Mouse (Mus musculus) hematopoietic stem cell, adult 5-6 weeks (primary cell): ENCODE data around the gene Arhgap20. TPM values are rescaled to one million over a fixed set of nuclear protein-coding genes. Genes with fewer than 3 reads are reported as not detected.

Experiments
- ATAC-seq, 2 experiments: fragments of 125-278 bp in 1 of 2; replicated peaks in 1 of 2; 2 replicates each; pipeline ENCODE4 v1.8.0; 2016 to 2017; ENCODE audit warnings: inconsistent platforms in 2 of 2, mild to moderate bottlenecking in 2 of 2, moderate number of reproducible peaks in 2 of 2, low read depth in 1 of 2, moderate TSS enrichment in 1 of 2; ENCODE audit not compliant: low FRiP score in 2 of 2, poor library complexity in 2 of 2, severe bottlenecking in 2 of 2, insufficient read depth in 1 of 2, low TSS enrichment in 1 of 2
- total RNA-seq: library from RNA; stranded (forward); fragments of 172-1452, 232-1000 nt; gene quantifications from 2 replicates; pipeline ENCODE4 v1.2.3, GENCODE M21; 2017

Arhgap20 gene
- total RNA-seq, 1 experiment from 2014 or later: not detected

- no peak for ATAC-seq
Observed at GRCm38 (mm10) chr9:51781092-51781491, 16.0 kb downstream of the Arhgap20 start.

GRCm38 (mm10) chr9:51787380-51787779 is 22.2 kb downstream of the Arhgap20 start:
- no peak for ATAC-seq

GRCm38 (mm10) chr9:51788466-51788865 is 23.3 kb downstream of the Arhgap20 start:
- no peak for ATAC-seq

DNA sequence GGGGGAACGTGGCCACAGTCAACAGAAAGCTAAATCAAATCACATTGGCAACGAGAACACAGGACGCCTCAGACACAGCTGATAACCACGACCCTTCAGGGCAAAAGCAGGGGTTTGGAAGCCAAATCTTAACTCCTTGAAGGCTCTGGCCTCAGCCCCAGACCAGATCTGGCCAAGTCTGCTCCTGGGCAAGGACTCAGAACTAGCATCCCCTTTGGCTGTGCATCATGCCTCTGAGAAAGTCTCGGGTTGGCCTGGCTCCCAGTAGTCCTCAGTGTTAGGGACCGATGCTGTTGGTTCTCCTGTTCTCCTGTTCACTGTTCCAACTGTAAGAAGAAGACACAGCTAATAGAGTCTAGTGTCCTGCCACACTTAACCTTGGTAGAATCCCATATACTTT is 30.1 kb downstream of the Arhgap20 start:
- no peak for ATAC-seq

DNA sequence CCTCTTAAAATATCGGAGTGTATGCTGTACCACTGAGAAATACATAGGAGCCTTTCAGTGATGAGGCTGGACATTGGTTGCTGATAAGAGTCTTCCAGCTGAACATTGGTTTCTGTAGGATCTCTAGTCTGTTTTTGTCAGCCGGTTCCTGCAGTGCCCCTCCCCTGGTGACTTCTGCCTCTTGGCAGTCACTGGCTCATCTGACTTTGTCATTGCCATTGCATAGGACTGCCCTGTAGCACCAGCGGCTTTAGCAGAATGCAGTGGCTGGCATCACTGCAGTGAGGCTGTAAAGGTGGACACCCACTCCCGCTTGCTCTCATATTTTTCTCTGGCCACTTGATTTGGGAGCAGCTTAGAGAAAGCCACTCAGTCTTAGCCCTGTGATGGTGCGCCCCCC is 33.1 kb downstream of the Arhgap20 start:
- ATAC-seq: no peak

GRCm38 (mm10) chr9:51799156-51799555 is 34.0 kb downstream of the Arhgap20 start:
- ATAC-seq: no peak

DNA sequence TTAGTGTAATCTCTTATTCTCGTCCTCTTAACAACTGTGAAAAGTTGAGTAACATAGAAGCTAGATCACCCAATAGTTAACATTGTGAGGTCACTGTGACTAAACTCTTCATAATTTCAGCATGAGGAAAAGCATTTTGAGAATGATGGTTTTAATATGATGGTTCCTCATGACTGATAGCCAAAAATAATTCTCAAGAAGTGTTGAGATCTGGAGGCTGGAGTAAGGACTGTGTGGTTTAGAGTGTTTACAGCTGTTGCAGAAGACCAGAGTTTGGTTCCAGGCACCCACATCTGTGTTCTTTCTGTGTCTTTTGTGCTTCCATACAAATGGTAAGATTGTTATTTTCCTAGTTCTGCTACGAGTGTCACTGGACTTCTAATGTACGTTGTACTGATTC is 42.1 kb downstream of the Arhgap20 start:
- ATAC-seq: no peak

DNA sequence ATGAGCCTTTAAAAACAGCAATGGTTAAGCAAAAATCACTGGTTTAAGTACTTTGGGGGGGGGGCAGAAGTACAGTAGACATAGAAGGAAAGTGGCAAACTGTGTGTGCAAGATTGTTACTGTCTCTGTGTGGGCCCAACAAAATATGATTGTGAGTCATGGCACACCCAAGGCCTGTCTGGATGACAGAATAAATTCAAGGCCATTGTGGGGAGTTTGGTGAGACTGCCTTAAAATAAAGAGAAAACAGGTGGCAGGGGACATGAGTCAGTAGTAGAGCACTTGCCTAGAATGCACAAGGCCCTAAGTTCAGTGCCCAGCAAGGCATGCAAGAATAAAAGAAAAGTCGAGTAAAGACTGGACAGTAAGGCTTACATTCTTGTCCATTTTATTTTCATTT is 47.8 kb downstream of the Arhgap20 start:
- ATAC-seq: no peak

DNA sequence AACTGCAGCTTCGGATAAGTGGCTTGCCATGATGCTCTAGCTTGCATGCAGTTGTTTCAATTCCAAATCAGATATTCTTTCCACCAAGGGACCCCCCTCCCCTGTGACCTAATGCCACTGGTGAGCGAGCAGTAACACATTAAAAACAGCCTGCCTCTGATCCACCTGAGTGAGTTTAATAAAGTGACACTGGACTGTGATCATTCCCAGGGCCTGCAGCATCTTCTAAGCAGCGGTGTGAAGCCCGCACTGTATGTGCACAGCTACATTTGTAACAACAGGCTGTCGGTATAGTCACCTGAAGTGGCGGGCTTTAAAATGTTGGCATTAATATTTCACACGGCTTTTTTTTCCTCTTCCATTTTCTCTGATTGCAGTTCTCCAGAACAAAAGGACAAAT is 59.4 kb downstream of the Arhgap20 start:
- ATAC-seq: no peak

- ATAC-seq: no peak
Observed at GRCm38 (mm10) chr9:51831596-51831995, 66.5 kb downstream of the Arhgap20 start.

- no peak for ATAC-seq
Observed at GRCm38 (mm10) chr9:51832368-51832767, 67.2 kb downstream of the Arhgap20 start.

GRCm38 (mm10) chr9:51837716-51838115 is 72.6 kb downstream of the Arhgap20 start:
- no peak for ATAC-seq

- no peak for ATAC-seq
Observed at GRCm38 (mm10) chr9:51843216-51843615, 78.1 kb downstream of the Arhgap20 start.

DNA sequence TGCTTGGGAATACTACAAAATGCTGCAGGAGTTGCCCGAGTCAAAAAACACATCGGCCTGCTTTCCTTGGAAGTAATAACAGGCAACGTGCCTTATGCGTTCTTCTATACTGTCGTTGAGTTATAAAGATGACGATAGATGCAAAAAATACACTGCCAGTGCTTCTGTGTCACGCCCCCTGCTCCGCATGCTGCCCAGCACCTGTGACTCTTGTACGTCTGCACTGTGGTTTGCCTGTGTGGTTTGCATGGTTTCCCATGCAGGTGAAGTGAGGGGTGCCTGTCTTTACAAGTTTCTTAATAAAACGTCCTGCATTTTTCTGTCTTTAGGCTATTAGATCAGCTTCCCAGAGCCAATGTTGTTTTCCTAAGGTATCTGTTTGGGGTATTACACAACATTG is 80.7 kb downstream of the Arhgap20 start:
- ATAC-seq: no peak

DNA sequence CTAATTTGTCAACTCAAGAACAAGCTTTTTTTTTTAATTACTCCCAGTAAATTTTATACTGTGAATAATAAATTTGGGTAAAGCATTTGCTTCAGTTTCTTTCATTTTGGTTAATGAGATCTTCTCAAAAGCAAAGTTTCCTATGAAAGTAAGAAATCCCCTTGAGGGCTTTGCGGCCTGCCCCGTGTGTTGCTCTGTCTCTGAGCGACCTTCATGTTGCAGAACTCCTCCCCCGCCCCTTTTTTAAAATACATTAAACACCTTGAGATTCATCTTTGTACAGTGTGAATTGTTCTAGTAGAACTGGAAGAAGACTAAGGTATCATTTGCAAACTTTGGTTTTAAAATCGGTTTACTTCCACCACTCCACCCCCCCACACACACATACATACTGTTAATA is 88.6 kb downstream of the Arhgap20 start:
- no peak for ATAC-seq

GRCm38 (mm10) chr9:51864273-51864672 is 99.1 kb downstream of the Arhgap20 start:
- no peak for ATAC-seq

DNA sequence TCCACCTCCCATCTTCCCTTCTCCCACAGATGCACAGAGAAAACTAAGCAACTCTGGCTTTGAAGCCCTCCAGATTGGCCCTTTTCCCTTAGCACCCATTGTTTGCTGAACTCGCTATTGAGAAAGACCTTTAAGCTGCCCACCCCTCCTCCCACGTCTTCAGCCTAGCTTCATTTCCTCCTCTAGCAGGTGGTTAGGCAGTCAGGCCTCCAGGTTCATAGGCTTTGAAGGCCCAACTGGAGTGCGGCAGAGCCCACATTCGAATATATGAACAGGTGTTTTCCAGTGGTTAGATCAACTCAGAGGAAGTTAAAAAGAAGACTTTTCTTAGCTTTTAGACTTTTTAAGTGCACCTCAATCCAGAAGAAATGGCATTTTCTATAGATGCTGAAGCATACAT is 101.5 kb downstream of the Arhgap20 start:
- no peak for ATAC-seq

GRCm38 (mm10) chr9:51869056-51869455 is 103.9 kb downstream of the Arhgap20 start:
- no peak for ATAC-seq

- no peak for ATAC-seq
Observed at GRCm38 (mm10) chr9:51874348-51874747, 109.2 kb downstream of the Arhgap20 start.

DNA sequence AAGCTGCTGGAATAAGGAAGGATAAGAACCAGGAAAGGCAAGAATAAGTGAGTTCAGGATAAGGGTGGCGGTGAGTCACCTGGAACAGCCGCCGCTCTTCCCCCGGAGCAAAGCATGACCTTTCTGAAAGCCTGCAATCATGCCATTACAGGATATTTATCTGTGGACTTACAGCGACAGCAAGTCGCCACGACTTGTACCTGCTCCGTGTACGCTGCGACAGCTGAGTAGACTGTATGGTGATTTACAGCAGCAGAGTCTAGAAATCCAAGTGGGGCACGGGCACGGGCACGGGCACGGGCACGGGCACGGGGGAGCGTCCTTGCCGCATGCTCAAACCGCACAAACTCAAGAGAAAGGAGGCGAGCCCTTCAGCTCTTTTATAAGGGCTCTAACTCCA is 110.4 kb downstream of the Arhgap20 start:
- ATAC-seq: no peak
